ENCODE assay signal across 22 mouse cellular contexts in the genomic region with DNA sequence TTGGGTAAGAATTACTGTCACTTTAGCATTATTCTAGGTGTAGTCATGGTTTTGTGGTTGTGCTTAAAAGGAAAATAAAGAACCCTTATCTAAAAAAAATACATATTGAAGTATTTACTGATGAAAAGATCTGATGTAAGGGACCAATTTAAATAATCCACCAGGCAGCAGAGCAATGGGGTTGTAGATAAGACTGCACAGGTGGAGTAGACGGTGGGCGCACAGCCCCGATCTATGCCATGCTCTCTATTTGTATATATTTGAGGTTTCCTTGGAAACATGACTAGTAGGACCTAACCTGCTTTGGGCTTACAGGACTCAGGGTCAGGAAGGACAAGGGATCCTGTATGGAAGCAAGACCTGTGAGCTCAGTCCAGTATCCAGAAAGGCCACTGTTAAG. TPM values are rescaled to one million over a fixed set of nuclear protein-coding genes. Genes with fewer than 3 reads are reported as not detected.
DNase-seq lines count a peak whose midpoint lies in the region; ATAC-seq and TF ChIP-seq lines count a peak whose summit lies in the region.
"Had no signal": no experiment of that assay in that cellular context is flagged by ENCODE, and none has a peak within 500 bp of the region (broad histone marks: within the 10 kb centered on the region; RNA-seq: fewer than 3 reads in every experiment).

No protein-coding gene starts in this region.

- no peak overlapping the region for H3K4me2 ChIP-seq in heart, embryonic 12.5 days
- no peak overlapping the region for H3K4me2 ChIP-seq in stomach, embryonic 14.5 days (replicated peaks; ENCODE audit: low read depth, low read length)
- H3K4me2 ChIP-seq in stomach, postnatal 0 days (replicated peaks; ENCODE audit: low read depth): no peak overlapping the region
- H3K4me2 ChIP-seq: hindbrain, embryonic 15.5 days had no signal

- no peak for DNase-seq in heart, postnatal 25 days (ENCODE audit: low spot score)
- DNase-seq in layer of hippocampus, adult 2 months (ENCODE audit: low spot score in 2 of 2): no peak
- no peak for DNase-seq in layer of hippocampus, adult 9-11 months
- DNase-seq in stomach, postnatal 0 days (ENCODE audit: low spot score): no peak
- no peak for DNase-seq in urinary bladder, postnatal 4 days (ENCODE audit: low spot score in 2 of 2)
- DNase-seq: adrenal gland, postnatal 14 days; cerebellum, adult 11-12 months; cerebellum, postnatal 36 days; gastrocnemius, postnatal 25 days; lung, adult 18-20 months had no signal

- no peak overlapping the region for H3K4me3 ChIP-seq in heart, embryonic 12.5 days
- H3K4me3 ChIP-seq in layer of hippocampus, adult 2 months: no peak overlapping the region
- H3K4me3 ChIP-seq in stomach, embryonic 14.5 days (ENCODE audit: low read depth, low read length): no peak overlapping the region
- no peak overlapping the region for H3K4me3 ChIP-seq in stomach, postnatal 0 days (ENCODE audit: low read depth, low read length)
- H3K4me3 ChIP-seq: erythroblast, embryonic 14.5 days; hindbrain, embryonic 15.5 days had no signal

- no peak for TF ChIP-seq EP300 in stomach, postnatal 0 days (optimal IDR thresholded peaks at IDR 0.05)

- no peaks in the 10 kb centered on the region for H3K27me3 ChIP-seq in heart, embryonic 12.5 days (replicated peaks)
- H3K27me3 ChIP-seq in stomach, embryonic 14.5 days (ENCODE audit: control insufficient read depth, insufficient read depth, low read length): no peaks in the 10 kb centered on the region
- H3K27me3 ChIP-seq in stomach, postnatal 0 days (ENCODE audit: control insufficient read depth, insufficient read depth, low read length): no peaks in the 10 kb centered on the region
- H3K27me3 ChIP-seq: hindbrain, embryonic 15.5 days had no signal

- ATAC-seq in heart, embryonic 12.5 days (ENCODE audit: insufficient number of reproducible peaks, low FRiP score): no peak
- peak; percentile 63; the same call in 1 of the 2 replicates for ATAC-seq in stomach, embryonic 14.5 days (ENCODE audit: insufficient number of reproducible peaks, insufficient read depth, low FRiP score, low read depth)
- ATAC-seq in stomach, postnatal 0 days (ENCODE audit: low FRiP score, low TSS enrichment): no peak
- ATAC-seq: activated CD4-positive, CD25-positive, alpha-beta regulatory T cell, adult 4 months; intestine, postnatal 0 days; midbrain, embryonic 16.5 days; Patski had no signal

- peaks cover 46% of the 10 kb centered on the region for H3K4me1 ChIP-seq in heart, embryonic 12.5 days (replicated peaks)
- 0 out of 2 replicates have a peak, but pooled peaks cover 7% of the 10 kb centered on the region for H3K4me1 ChIP-seq in stomach, embryonic 14.5 days (ENCODE audit: control insufficient read depth, insufficient read depth, low read length)
- no peaks in the 10 kb centered on the region; the same call in 1 of the 2 replicates for H3K4me1 ChIP-seq in stomach, postnatal 0 days (replicated peaks; ENCODE audit: control insufficient read depth, insufficient read depth)

- intact Hi-C loops in heart, postnatal 25 days (cut with DNase I): no loop called here

- no peaks in the 10 kb centered on the region for H3K9me3 ChIP-seq in heart, embryonic 12.5 days (replicated peaks)
- no peaks in the 10 kb centered on the region for H3K9me3 ChIP-seq in stomach, embryonic 14.5 days (ENCODE audit: control insufficient read depth, low read depth, low read length)
- no peaks in the 10 kb centered on the region for H3K9me3 ChIP-seq in stomach, postnatal 0 days (ENCODE audit: control insufficient read depth, low read length)
- H3K9me3 ChIP-seq: hindbrain, embryonic 15.5 days had no signal

- TF ChIP-seq CTCF in layer of hippocampus, adult 2 months (conservative IDR thresholded peaks at IDR 0.05): no peak
- no peak for TF ChIP-seq CTCF in stomach, postnatal 0 days (IDR thresholded peaks at IDR 0.05; ENCODE audit: low read depth)

- 78% methylated on average over 3 of the region's 3 CpGs for WGBS in heart, embryonic 12.5 days
- 76% methylated on average over 3 of the region's 3 CpGs for WGBS in stomach, embryonic 14.5 days
- 64% methylated on average over 3 of the region's 3 CpGs for WGBS in stomach, postnatal 0 days

- peak overlapping the region; percentile 84 for H3K27ac ChIP-seq in heart, embryonic 12.5 days (ENCODE audit: poor library complexity, severe bottlenecking)
- peak overlapping the region; percentile 74 for H3K27ac ChIP-seq in layer of hippocampus, adult 2 months
- H3K27ac ChIP-seq in stomach, embryonic 14.5 days (ENCODE audit: low read length): no peak overlapping the region
- H3K27ac ChIP-seq in stomach, postnatal 0 days (replicated peaks): no peak overlapping the region
- H3K27ac ChIP-seq: hindbrain, embryonic 15.5 days had no signal

- no peaks in the 10 kb centered on the region for H3K36me3 ChIP-seq in heart, embryonic 12.5 days
- H3K36me3 ChIP-seq in stomach, embryonic 14.5 days (ENCODE audit: control insufficient read depth, insufficient read depth, low read length): no peaks in the 10 kb centered on the region
- no peaks in the 10 kb centered on the region for H3K36me3 ChIP-seq in stomach, postnatal 0 days (ENCODE audit: control insufficient read depth, insufficient read depth, low read length)
- H3K36me3 ChIP-seq: hindbrain, embryonic 15.5 days had no signal

- H3K9ac ChIP-seq in heart, embryonic 12.5 days: no peak overlapping the region
- H3K9ac ChIP-seq in stomach, embryonic 14.5 days (replicated peaks; ENCODE audit: low read depth, low read length): no peak overlapping the region
- H3K9ac ChIP-seq in stomach, postnatal 0 days (ENCODE audit: low read length): no peak overlapping the region
- H3K9ac ChIP-seq: hindbrain, embryonic 15.5 days had no signal

RNA-seq across cellular contexts. Expression of a gene that starts 31.5 kb away (rescaled TPM):
- polyA plus RNA-seq in heart, embryonic 12.5 days (2016; fragmentation: Nextera tagmentation; extraction: Ambion mirVana): 18.1 and 19.3 TPM in 2 replicates
- 1 to 10 TPM; 4.2 to 4.7 TPM for total RNA-seq in heart, postnatal 25 days (2021)
- total RNA-seq in layer of hippocampus, adult 2 months (2021): 100 to 1,000 TPM; 117 to 121 TPM
- 40.0 and 40.8 TPM in 2 replicates for polyA plus RNA-seq in stomach, embryonic 14.5 days (2014; fragmentation: Nextera tagmentation; extraction: Ambion mirVana)
- polyA plus RNA-seq in stomach, postnatal 0 days (2015; fragmentation: Nextera tagmentation; extraction: Ambion mirVana): 10.5 and 11.7 TPM in 2 replicates
- polyA plus RNA-seq: Patski had no signal

RNA-seq across cellular contexts. Expression of a gene that starts 34.5 kb away (rescaled TPM):
- not detected in 2 replicates for polyA plus RNA-seq in heart, embryonic 12.5 days (2016; fragmentation: Nextera tagmentation; extraction: Ambion mirVana)
- not detected for total RNA-seq in heart, postnatal 25 days (2021)
- total RNA-seq in layer of hippocampus, adult 2 months (2021): 1 to 10 TPM; 1.3 to 1.7 TPM
- not detected in 2 replicates for polyA plus RNA-seq in stomach, embryonic 14.5 days (2014; fragmentation: Nextera tagmentation; extraction: Ambion mirVana)
- polyA plus RNA-seq in stomach, postnatal 0 days (2015; fragmentation: Nextera tagmentation; extraction: Ambion mirVana): 0.27 TPM in 1 of 2 replicates, not detected in the other
- total RNA-seq: adrenal gland, postnatal 14 days; gastrocnemius, postnatal 25 days; megakaryocyte, adult 5-6 weeks had no signal
- polyA plus RNA-seq: activated CD4-positive, CD25-positive, alpha-beta regulatory T cell, adult 4 months; erythroblast, embryonic 14.5 days; hindbrain, embryonic 15.5 days; intestine, postnatal 0 days; kidney, embryonic 16.5 days; limb, embryonic 11.5 days; midbrain, embryonic 16.5 days; Patski; thymus, postnatal 0 days had no signal

Comparison
In these comparisons a context has a peak if more than half of its experiments do, and no peak if none do; other contexts are left out.
1. H3K27ac ChIP-seq: peak in heart, embryonic 12.5 days (single experiment) and layer of hippocampus, adult 2 months (single experiment); none in stomach, embryonic 14.5 days (single experiment) and stomach, postnatal 0 days (single experiment).